Mouse (Mus musculus): ENCODE data around the gene Bcl7b. TPM values are rescaled to one million over a fixed set of nuclear protein-coding genes. Genes with fewer than 3 reads are reported as not detected.

The Bcl7b gene
- total and polyA plus RNA-seq, 3 experiments, result 44.6 to 76.0 TPM; not detected in 1

DNA sequence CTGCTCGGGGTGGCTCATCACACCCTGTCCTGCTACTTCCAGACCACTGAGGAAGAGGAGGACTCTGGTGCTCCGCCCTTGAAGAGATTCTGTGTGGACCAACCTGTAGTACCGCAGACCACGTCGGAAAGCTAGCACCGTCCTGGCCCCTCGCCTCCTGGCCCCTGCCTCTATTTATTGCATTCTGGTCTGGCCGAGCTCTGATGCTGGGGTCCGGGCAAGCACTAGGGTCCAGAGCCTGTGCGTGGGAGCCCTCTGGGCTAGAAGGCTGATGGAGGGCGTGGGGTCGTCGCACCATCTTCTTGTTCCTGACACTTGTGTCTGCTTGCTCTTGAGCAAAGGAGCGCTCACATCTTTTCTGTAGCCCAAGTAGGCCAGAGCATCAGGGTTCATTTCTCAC lies 12.7 kb downstream of the Bcl7b start:
- no peaks in the 10 kb centered on the region; a peak in 1 of 4 replicates for H3K4me1 ChIP-seq (ENCODE audit: control insufficient read depth in 1 of 2, insufficient read depth in 2 of 2, low read length in 2 of 2)
- TF ChIP-seq ZC3H11A (IDR thresholded peaks at IDR 0.05; ENCODE audit: low read depth, low read length) (no peak), MYB (IDR thresholded peaks at IDR 0.05; ENCODE audit: low read depth, low read length) (no peak), RCOR1 (IDR thresholded peaks at IDR 0.05; ENCODE audit: low read depth, low read length) (no peak), MYC (IDR thresholded peaks at IDR 0.05; ENCODE audit: low read depth, low read length) (no peak)

DNA sequence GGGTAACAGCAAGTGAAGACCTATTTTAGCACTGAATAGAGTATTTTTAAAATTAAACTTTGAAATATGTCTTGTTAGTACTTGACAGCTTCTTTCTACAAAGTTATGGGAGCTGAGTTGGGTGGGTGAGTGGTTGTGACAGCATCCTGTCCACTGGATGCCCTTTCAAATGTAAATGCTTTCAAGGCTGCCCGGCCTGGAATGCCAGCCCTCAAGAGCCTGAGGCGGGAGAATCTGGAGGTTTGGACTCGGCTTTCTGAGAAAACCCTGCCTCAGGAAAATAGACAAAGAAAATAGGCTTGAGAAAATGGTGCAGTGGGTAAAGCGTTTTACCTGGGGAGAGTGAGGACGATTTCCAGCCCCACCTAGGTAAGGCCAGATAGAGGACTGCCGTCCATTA lies 13.7 kb downstream of the Bcl7b start:
- Histone ChIP-seq H3K36me3 (ENCODE audit: control insufficient read depth in 1 of 2, insufficient read depth in 2 of 2, low read length in 2 of 2) (peaks cover 4 to 11% of the 10 kb centered on the region in 2 experiments), H3K9me3 (replicated peaks; ENCODE audit: insufficient read depth, low read length) (no peaks in the 10 kb centered on the region), H3K9ac (ENCODE audit: control insufficient read depth, low read depth, low read length, poor library complexity, severe bottlenecking) (no peak overlapping the region), H3K27me3 (ENCODE audit: control insufficient read depth in 1 of 2, insufficient read depth in 2 of 2, low read length in 2 of 2) (no peaks in the 10 kb centered on the region), H3K4me3 (ENCODE audit: control insufficient read depth in 1 of 2, insufficient read depth in 1 of 2, low read depth in 2 of 2, low read length in 2 of 2) (no peak overlapping the region), H3K4me1 (ENCODE audit: control insufficient read depth in 1 of 2, insufficient read depth in 2 of 2, low read length in 2 of 2) (no peaks in the 10 kb centered on the region; a peak in 1 of 4 replicates), H3K27ac (ENCODE audit: control insufficient read depth, low read depth, low read length) (no peak overlapping the region), H3K79me2 (ENCODE audit: control insufficient read depth, insufficient read depth, low read length, poor library complexity) (peaks cover under 1% of the 10 kb centered on the region; the same call in 1 of the 2 replicates)
- no peak for TF ChIP-seq MYC (IDR thresholded peaks at IDR 0.05; ENCODE audit: low read depth, low read length)
- TF ChIP-seq JUND (IDR thresholded peaks at IDR 0.05; ENCODE audit: low read depth, low read length), result no peak
- no peak for TF ChIP-seq POLR2AphosphoS5 (IDR thresholded peaks at IDR 0.05; ENCODE audit: borderline replicate concordance, low read depth, low read length)
- no peak for TF ChIP-seq ZNF384 (IDR thresholded peaks at IDR 0.05; ENCODE audit: low read depth, low read length)
- TF ChIP-seq RAD21 (IDR thresholded peaks at IDR 0.05; ENCODE audit: low read depth, low read length), result no peak
- no peak for TF ChIP-seq NRF1 (IDR thresholded peaks at IDR 0.05; ENCODE audit: insufficient read depth, low read depth, low read length, poor library complexity, severe bottlenecking)
- no peak for TF ChIP-seq E2F4 (IDR thresholded peaks at IDR 0.05; ENCODE audit: borderline replicate concordance, low read depth, low read length)
- TF ChIP-seq RCOR1 (IDR thresholded peaks at IDR 0.05; ENCODE audit: low read depth, low read length), result no peak
- no peak for TF ChIP-seq TBP (IDR thresholded peaks at IDR 0.05; ENCODE audit: low read depth, low read length)
- no peak for TF ChIP-seq TAL1 (IDR thresholded peaks at IDR 0.05; ENCODE audit: low read length)
- TF ChIP-seq TCF12 (IDR thresholded peaks at IDR 0.05; ENCODE audit: low read depth, low read length), result no peak
- TF ChIP-seq NELFE (IDR thresholded peaks at IDR 0.05; ENCODE audit: low read depth, low read length), result no peak
- DNase-seq (ENCODE audit: low read depth, low spot score), result no peak

More for the DNA sequence above, 12.7 kb downstream of the Bcl7b start:
- DNase-seq (ENCODE audit: low read depth, low spot score), result no peak
- Histone ChIP-seq H3K9me3 (replicated peaks; ENCODE audit: insufficient read depth, low read length) (no peaks in the 10 kb centered on the region), H3K27ac (ENCODE audit: control insufficient read depth, low read depth, low read length) (no peak overlapping the region), H3K79me2 (ENCODE audit: control insufficient read depth, insufficient read depth, low read length, poor library complexity) (no peaks in the 10 kb centered on the region), H3K4me3 (ENCODE audit: control insufficient read depth in 1 of 2, insufficient read depth in 1 of 2, low read depth in 2 of 2, low read length in 2 of 2) (no peak overlapping the region), H3K27me3 (ENCODE audit: control insufficient read depth in 1 of 2, insufficient read depth in 2 of 2, low read length in 2 of 2) (no peaks in the 10 kb centered on the region), H3K36me3 (ENCODE audit: control insufficient read depth in 1 of 2, insufficient read depth in 2 of 2, low read length in 2 of 2) (peaks cover 2 to 11% of the 10 kb centered on the region in 2 experiments), H3K9ac (ENCODE audit: control insufficient read depth, low read depth, low read length, poor library complexity, severe bottlenecking) (no peak overlapping the region)
